Comparison of ENCODE assay signal across 13 mouse cellular contexts in genomic region chr11:84362633-84363243, GRCm38 (mm10).
DNase-seq lines count a peak whose midpoint lies in the region; ATAC-seq and TF ChIP-seq lines count a peak whose summit lies in the region.
"Had no signal": no experiment of that assay in that cellular context is flagged by ENCODE, and none has a peak within 500 bp of the region (broad histone marks: within the 10 kb centered on the region; RNA-seq: fewer than 3 reads in every experiment).

No protein-coding gene starts in this region.

- TF ChIP-seq CTCF in forebrain, postnatal 0 days (IDR thresholded peaks at IDR 0.05; ENCODE audit: low read depth), result no peak
- TF ChIP-seq CTCF in intestine, postnatal 0 days (IDR thresholded peaks at IDR 0.05; ENCODE audit: low read depth), result no peak

- no peak for DNase-seq in forebrain, embryonic 11.5 days (ENCODE audit: low spot score)
- DNase-seq in forebrain, postnatal 0 days, result no peak
- no peak for DNase-seq in ES-E14 (ENCODE audit: low read depth, low spot score)
- DNase-seq in lung, adult 18-20 months, result no peak
- DNase-seq in cerebellum, adult 11 months, result no peak
- DNase-seq in right cerebral cortex, postnatal 4 days, result no peak
- DNase-seq: cerebellum, postnatal 25 days; lung, postnatal 36 days had no signal

- H3K9ac ChIP-seq in forebrain, embryonic 11.5 days (ENCODE audit: low read length), result no peak overlapping the region
- H3K9ac ChIP-seq in forebrain, postnatal 0 days, result no peak overlapping the region
- H3K9ac ChIP-seq in ES-E14 (ENCODE audit: insufficient read depth, low read depth, low read length, poor library complexity, severe bottlenecking), result no peak overlapping the region
- no peak overlapping the region for H3K9ac ChIP-seq in intestine, postnatal 0 days (ENCODE audit: low read depth, low read length)
- H3K9ac ChIP-seq in midbrain, embryonic 12.5 days (replicated peaks), result no peak overlapping the region; the same call in 1 of the 2 replicates
- H3K9ac ChIP-seq: stomach, embryonic 15.5 days had no signal

- WGBS in forebrain, embryonic 11.5 days, result 43% methylated on average over 6 of the region's 6 CpGs
- WGBS in forebrain, postnatal 0 days, result 27% methylated on average over 6 of the region's 6 CpGs
- WGBS in intestine, postnatal 0 days, result 26% methylated on average over 6 of the region's 6 CpGs
- 34% methylated on average over 6 of the region's 6 CpGs for WGBS in midbrain, embryonic 12.5 days

- no peak overlapping the region for H3K4me3 ChIP-seq in forebrain, embryonic 11.5 days (ENCODE audit: low read depth, low read length)
- no peak overlapping the region for H3K4me3 ChIP-seq in forebrain, postnatal 0 days (ENCODE audit: low read depth, low read length)
- no peak overlapping the region for H3K4me3 ChIP-seq in ES-E14 (ENCODE audit: insufficient read depth in 1 of 2, low read depth in 1 of 2, low read length in 2 of 2, poor library complexity in 1 of 2, severe bottlenecking in 1 of 2)
- H3K4me3 ChIP-seq in intestine, postnatal 0 days (ENCODE audit: low read depth, low read length), result no peak overlapping the region
- no peak overlapping the region for H3K4me3 ChIP-seq in midbrain, embryonic 12.5 days
- H3K4me3 ChIP-seq: stomach, embryonic 15.5 days had no signal

- H3K4me2 ChIP-seq in forebrain, embryonic 11.5 days (ENCODE audit: low read depth, low read length, severe bottlenecking), result no peak overlapping the region
- no peak overlapping the region for H3K4me2 ChIP-seq in forebrain, postnatal 0 days (ENCODE audit: low read depth)
- H3K4me2 ChIP-seq in intestine, postnatal 0 days (replicated peaks; ENCODE audit: low read depth), result peak overlapping the region; percentile 32; the same call in 1 of the 2 replicates
- no peak overlapping the region for H3K4me2 ChIP-seq in midbrain, embryonic 12.5 days (replicated peaks)
- H3K4me2 ChIP-seq: liver, embryonic 11.5 days; stomach, embryonic 15.5 days had no signal

- peak overlapping the region; percentile 9; the same call in 1 of the 2 replicates for H3K27ac ChIP-seq in forebrain, embryonic 11.5 days (ENCODE audit: low read depth, low read length)
- H3K27ac ChIP-seq in forebrain, postnatal 0 days (ENCODE audit: low read depth, low read length), result no peak overlapping the region
- no peak overlapping the region for H3K27ac ChIP-seq in ES-E14 (ENCODE audit: insufficient read depth, low read depth, low read length, poor library complexity, severe bottlenecking)
- peak overlapping the region; percentile 54 for H3K27ac ChIP-seq in intestine, postnatal 0 days (ENCODE audit: low read depth, low read length)
- H3K27ac ChIP-seq in midbrain, embryonic 12.5 days (replicated peaks), result peak overlapping the region; percentile 58; the same call in 1 of the 2 replicates
- H3K27ac ChIP-seq: stomach, embryonic 15.5 days had no signal

- no peaks in the 10 kb centered on the region for H3K36me3 ChIP-seq in forebrain, embryonic 11.5 days (ENCODE audit: control insufficient read depth, insufficient read depth, low read length)
- peaks cover 20% of the 10 kb centered on the region for H3K36me3 ChIP-seq in forebrain, postnatal 0 days (ENCODE audit: insufficient read depth)
- H3K36me3 ChIP-seq in ES-E14 (ENCODE audit: control insufficient read depth, insufficient read depth, low read length, poor library complexity, severe bottlenecking), result peaks cover 2% of the 10 kb centered on the region
- H3K36me3 ChIP-seq in intestine, postnatal 0 days (ENCODE audit: control insufficient read depth, insufficient read depth), result peaks cover 5% of the 10 kb centered on the region; the same call in 1 of the 2 replicates
- H3K36me3 ChIP-seq in midbrain, embryonic 12.5 days, result peaks cover 17% of the 10 kb centered on the region; the same call in 1 of the 2 replicates

- no peak for ATAC-seq in forebrain, embryonic 11.5 days (replicated peaks; ENCODE audit: low FRiP score)
- ATAC-seq in forebrain, postnatal 0 days, result no peak
- ATAC-seq in intestine, postnatal 0 days, result peak; percentile 87
- no peak for ATAC-seq in midbrain, embryonic 12.5 days (ENCODE audit: low FRiP score, low read depth)
- ATAC-seq: activated CD4-positive, CD25-positive, alpha-beta regulatory T cell, adult 4 months had no signal

- in situ Hi-C loops in ES-E14 (cut with MboI; ENCODE audit: low sequenced_read_pairs in 2 of 2, unreplicated experiment in 2 of 2), result no loop called here

- no peaks in the 10 kb centered on the region for H3K4me1 ChIP-seq in forebrain, embryonic 11.5 days (replicated peaks; ENCODE audit: control insufficient read depth, insufficient read depth, low read length)
- H3K4me1 ChIP-seq in forebrain, postnatal 0 days (ENCODE audit: insufficient read depth), result no peaks in the 10 kb centered on the region
- H3K4me1 ChIP-seq in ES-E14 (ENCODE audit: control insufficient read depth in 2 of 2, insufficient read depth in 2 of 2, low read length in 2 of 2, poor library complexity in 1 of 2), result no peaks in the 10 kb centered on the region
- peaks cover 6% of the 10 kb centered on the region; the same call in 1 of the 2 replicates for H3K4me1 ChIP-seq in intestine, postnatal 0 days (replicated peaks; ENCODE audit: control insufficient read depth, insufficient read depth, low read length)
- peaks cover 22% of the 10 kb centered on the region for H3K4me1 ChIP-seq in midbrain, embryonic 12.5 days
- H3K4me1 ChIP-seq: stomach, embryonic 15.5 days had no signal

- no peaks in the 10 kb centered on the region for H3K27me3 ChIP-seq in forebrain, embryonic 11.5 days (ENCODE audit: control insufficient read depth, insufficient read depth, low read length)
- H3K27me3 ChIP-seq in forebrain, postnatal 0 days (ENCODE audit: insufficient read depth, low read length), result no peaks in the 10 kb centered on the region
- H3K27me3 ChIP-seq in intestine, postnatal 0 days (replicated peaks; ENCODE audit: control insufficient read depth, insufficient read depth, low read length), result no peaks in the 10 kb centered on the region
- H3K27me3 ChIP-seq in midbrain, embryonic 12.5 days, result no peaks in the 10 kb centered on the region
- H3K27me3 ChIP-seq: stomach, embryonic 15.5 days had no signal

- no peaks in the 10 kb centered on the region for H3K9me3 ChIP-seq in forebrain, embryonic 11.5 days (ENCODE audit: control insufficient read depth, low read length)
- no peaks in the 10 kb centered on the region for H3K9me3 ChIP-seq in forebrain, postnatal 0 days (ENCODE audit: low read length)
- no peaks in the 10 kb centered on the region for H3K9me3 ChIP-seq in ES-E14 (ENCODE audit: control insufficient read depth, insufficient read depth, low read depth, low read length)
- H3K9me3 ChIP-seq in intestine, postnatal 0 days (ENCODE audit: control insufficient read depth), result no peaks in the 10 kb centered on the region
- no peaks in the 10 kb centered on the region for H3K9me3 ChIP-seq in midbrain, embryonic 12.5 days
- H3K9me3 ChIP-seq: stomach, embryonic 15.5 days had no signal

TF ChIP-seq in ES-E14, 5 proteins besides CTCF, POLR2A, EP300 and RAD21:
- TF ChIP-seq HCFC1 (IDR thresholded peaks at IDR 0.05; ENCODE audit: borderline replicate concordance, insufficient read depth, low read length), result no peak
- peak; percentile 55; the same call in 1 of the 2 replicates for TF ChIP-seq MAFK (IDR thresholded peaks at IDR 0.05; ENCODE audit: insufficient read depth, low read depth, low read length)
- no peak for TF ChIP-seq ZC3H11A (IDR thresholded peaks at IDR 0.05; ENCODE audit: borderline replicate concordance, low read depth, low read length)

Comparison
In these comparisons a context has a peak if more than half of its experiments do, and no peak if none do; other contexts are left out.
1. H3K27ac ChIP-seq: peak in forebrain, embryonic 11.5 days (single experiment), intestine, postnatal 0 days (single experiment) and midbrain, embryonic 12.5 days (single experiment); none in forebrain, postnatal 0 days (single experiment) and ES-E14 (single experiment).